Mouse (Mus musculus) midbrain, embryonic 12.5 days (tissue): ENCODE data around the gene Rnf168. TPM values are rescaled to one million over a fixed set of nuclear protein-coding genes. Genes with fewer than 3 reads are reported as not detected.

ENCODE experiments used
- ATAC-seq: fragments of 200-750 bp; cut with Nextera tagmentation; 2 replicates; pipeline ENCODE4 v1.8.0; 2017; ENCODE audit warnings: low read depth, moderate TSS enrichment, moderate library complexity; ENCODE audit not compliant: low FRiP score
- H3K27ac ChIP-seq: fragments of 300-500 bp; sonication (generic); replicated peaks from 2 replicates; pipeline ENCODE4 v1.5.1; 2016; ENCODE audit warnings: mild to moderate bottlenecking
- H3K27me3 ChIP-seq: fragments of 300-500 bp; sonication (generic); 2 replicates; pipeline ENCODE4 v1.6.1; 2016; ENCODE audit warnings: mild to moderate bottlenecking
- H3K36me3 ChIP-seq: fragments of 300-500 bp; sonication (generic); 2 replicates; pipeline ENCODE4 v1.6.1; 2016
- H3K4me1 ChIP-seq: fragments of 300-500 bp; sonication (generic); 2 replicates; pipeline ENCODE4 v1.6.1; 2016
- H3K4me2 ChIP-seq: fragments of 300-500 bp; sonication (generic); replicated peaks from 2 replicates; pipeline ENCODE4 v1.6.1; 2016; ENCODE audit warnings: mild to moderate bottlenecking, moderate library complexity
- H3K4me3 ChIP-seq: fragments of 300-500 bp; sonication (generic); 2 replicates; pipeline ENCODE4 v1.5.1; 2016; ENCODE audit warnings: mild to moderate bottlenecking
- H3K9ac ChIP-seq: fragments of 300-500 bp; sonication (generic); replicated peaks from 2 replicates; pipeline ENCODE4 v1.6.1; 2016; ENCODE audit warnings: mild to moderate bottlenecking, moderate library complexity
- H3K9me3 ChIP-seq: fragments of 300-500 bp; sonication (generic); 2 replicates; pipeline ENCODE4 v1.6.1; 2016; ENCODE audit warnings: mild to moderate bottlenecking
- WGBS: fragments of 180-500 bp; shearing (Covaris S2); methylation state at CpG from one replicate; pipeline ENCODE4 v1.1.7; 2016; 5-methylcytosine and 5-hydroxymethylcytosine counted together
- polyA plus RNA-seq: library from polyadenylated mRNA; unstranded; fragments of >200 nt; fragmentation: Nextera tagmentation; extraction: Ambion mirVana; gene quantifications from 2 replicates; pipeline ENCODE4 v1.2.1, GENCODE M21; 2016

Rnf168 gene
- polyA plus RNA-seq, 1 experiment from 2014 or later = 37.4 TPM

DNA sequence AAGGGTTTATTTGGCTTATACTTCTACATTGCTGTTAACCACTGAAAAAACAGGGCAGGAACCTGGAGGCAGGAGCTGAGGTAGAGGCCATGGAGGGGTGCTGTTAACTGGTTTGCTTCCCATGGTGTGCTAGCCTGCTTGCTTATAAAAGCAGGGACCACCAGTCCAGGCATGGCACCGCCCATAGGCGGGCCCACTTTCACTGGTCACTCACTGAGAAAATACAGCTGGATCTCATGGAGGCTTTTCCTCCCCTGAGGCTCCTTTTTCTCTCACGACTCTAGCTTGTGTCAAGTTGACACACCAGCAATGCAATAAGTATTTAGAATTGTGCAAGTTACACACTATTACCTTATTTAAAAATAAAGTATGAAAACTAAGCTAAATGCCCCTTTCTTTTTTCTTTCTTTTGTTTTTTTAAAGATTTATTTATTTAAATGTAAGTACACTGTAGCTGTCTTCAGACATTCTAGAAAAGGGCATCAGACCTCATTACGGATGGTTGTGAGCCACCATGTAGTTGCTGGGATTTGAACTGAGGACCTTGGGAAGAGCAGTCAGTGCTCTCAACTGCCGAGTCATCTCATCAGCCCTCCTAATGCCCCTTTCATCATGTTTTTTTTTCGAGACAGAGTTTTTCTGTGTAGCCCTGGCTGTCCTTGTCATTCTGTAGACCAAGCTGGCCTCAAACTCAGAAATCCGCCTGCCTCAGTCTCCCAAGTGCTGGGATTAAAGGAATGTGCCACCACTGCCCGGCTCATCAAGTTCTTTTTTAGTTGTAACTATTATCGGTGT lies 53.8 kb downstream of the Rnf168 start:
- H3K9ac ChIP-seq = no peak overlapping the region
- no peaks in the 10 kb centered on the region for H3K27me3 ChIP-seq
- H3K27ac ChIP-seq = 0 out of 2 replicates have a peak overlapping the region, but pooled peaks have one; percentile 20
- peak overlapping the region; percentile 65 for H3K4me2 ChIP-seq
- H3K9me3 ChIP-seq = no peaks in the 10 kb centered on the region
- H3K4me1 ChIP-seq = peaks cover 11% of the 10 kb centered on the region
- 62% methylated on average over 9 of the region's 9 CpGs for WGBS
- no peaks in the 10 kb centered on the region for H3K36me3 ChIP-seq
- peak overlapping the region; percentile 99 for H3K4me3 ChIP-seq
- ATAC-seq = no peak

DNA sequence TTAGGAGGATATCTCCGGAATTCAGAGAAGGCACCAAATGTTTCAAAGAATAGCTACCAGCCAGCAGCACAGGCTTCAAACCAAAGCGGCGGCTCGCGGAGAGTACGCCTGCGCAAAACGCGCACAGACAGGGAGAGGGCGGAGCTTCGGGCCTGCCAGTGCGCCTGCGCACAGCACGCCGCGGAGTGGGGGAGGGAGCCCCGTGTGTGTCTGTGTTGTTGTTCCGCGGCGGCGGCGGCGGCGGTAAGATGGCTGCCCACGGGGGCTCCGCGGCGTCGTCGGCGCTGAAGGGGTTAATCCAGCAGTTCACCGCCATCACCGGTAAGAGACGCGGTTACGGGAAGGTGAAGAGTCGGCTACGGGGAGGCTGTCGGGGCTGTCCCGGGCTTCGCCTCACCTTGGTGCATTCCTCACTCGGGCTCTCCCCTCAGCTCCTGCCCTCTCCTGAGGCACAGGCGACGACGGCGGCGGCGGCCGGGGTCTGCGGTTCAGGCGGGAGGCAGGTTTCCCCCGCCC lies 54.8 kb downstream of the Rnf168 start, which contains the start of gene Ubxn7:
TSS of gene Ubxn7 (plus strand) at position 218 of the 516 bp plus-strand sequence.
- Histone ChIP-seq H3K27me3 (no peaks in the 10 kb centered on the region), H3K9me3 (no peaks in the 10 kb centered on the region), H3K4me1 (peaks cover 11% of the 10 kb centered on the region), H3K27ac (peak within 1 kb of the TSS; percentile 96), H3K4me3 (peak within 1 kb of the TSS; percentile 99), H3K36me3 (no peaks in the 10 kb centered on the region), H3K9ac (peak within 1 kb of the TSS; percentile 97), H3K4me2 (peak within 1 kb of the TSS; percentile 65)
- ATAC-seq = peak; percentile 97
- under 1% methylated on average over 52 of the region's 52 CpGs for WGBS

DNA sequence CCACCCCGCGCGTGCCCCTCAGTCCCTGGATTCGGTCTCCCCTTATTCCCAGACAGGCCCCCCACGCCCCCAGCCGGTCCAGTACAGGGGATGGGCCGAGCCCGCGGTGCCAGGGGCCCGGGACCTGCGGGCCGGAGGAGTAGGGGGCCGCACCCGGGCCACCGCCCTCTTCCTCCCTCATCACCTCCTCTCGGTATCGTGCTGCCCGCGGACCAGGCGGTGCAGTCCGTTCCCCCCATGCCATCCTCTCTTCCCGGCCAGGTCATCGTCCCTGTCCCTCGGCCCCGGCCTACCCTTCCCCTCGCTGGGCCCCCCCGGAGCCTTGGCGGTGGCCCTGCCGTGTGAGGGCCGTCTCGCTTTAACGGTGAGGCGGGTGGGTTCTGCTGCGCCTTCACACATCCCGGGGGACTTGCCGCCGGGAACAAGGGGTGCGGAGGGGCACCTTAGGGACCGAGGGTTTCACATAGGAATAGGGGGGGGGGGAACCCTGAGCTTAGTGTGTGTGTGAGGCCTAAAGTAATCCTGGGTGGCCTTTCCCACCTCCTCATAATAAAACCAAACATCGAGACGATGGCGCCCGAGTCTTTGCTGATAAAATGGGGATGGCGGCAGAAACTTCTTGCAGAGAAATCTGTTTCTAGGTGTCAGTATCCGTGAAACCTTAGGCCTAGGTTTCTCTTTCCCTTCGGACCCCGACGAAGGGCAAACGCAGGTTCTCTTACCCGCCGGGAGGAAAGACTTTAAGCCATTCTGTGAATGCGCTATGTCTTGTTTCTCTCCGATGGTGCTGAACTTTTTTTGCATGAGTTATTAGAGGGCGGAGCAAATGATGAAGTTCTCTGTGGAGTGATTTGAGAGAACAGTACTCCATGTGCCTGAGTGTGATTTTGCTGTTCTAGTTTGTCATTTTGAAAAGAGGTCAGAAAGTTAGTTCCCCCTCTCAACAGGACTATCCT lies 55.6 kb downstream of the Rnf168 start:
- Histone ChIP-seq H3K9me3 (no peaks in the 10 kb centered on the region), H3K9ac (peak overlapping the region; percentile 97), H3K36me3 (no peaks in the 10 kb centered on the region), H3K27me3 (no peaks in the 10 kb centered on the region), H3K4me2 (peak overlapping the region; percentile 65), H3K4me3 (peak overlapping the region; percentile 99), H3K27ac (peak overlapping the region; percentile 96), H3K4me1 (peaks cover 11% of the 10 kb centered on the region)
- ATAC-seq = peak; percentile 78
- under 1% methylated on average over 40 of the region's 54 CpGs for WGBS

DNA sequence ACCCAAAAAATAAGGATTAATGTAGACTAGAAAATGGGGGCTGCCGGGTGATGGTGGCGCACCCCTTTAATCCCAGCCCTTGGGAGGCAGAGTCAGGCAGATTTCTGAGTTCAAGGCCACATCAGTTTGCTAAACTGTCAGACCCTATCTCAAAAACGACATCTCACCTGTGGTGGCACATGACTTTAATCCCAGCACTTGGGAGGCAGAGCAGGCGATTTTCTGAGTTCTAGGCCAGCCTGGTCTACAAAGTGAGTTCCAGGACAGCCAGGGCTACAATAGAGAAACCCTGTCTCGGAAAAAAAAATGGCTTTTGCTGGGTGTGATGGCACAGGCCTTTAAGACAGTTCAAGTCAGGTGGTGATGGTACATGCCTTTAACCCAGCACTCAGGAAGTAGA lies 57.9 kb downstream of the Rnf168 start:
- H3K4me1 ChIP-seq = peaks cover 11% of the 10 kb centered on the region
- no peaks in the 10 kb centered on the region for H3K9me3 ChIP-seq
- H3K27me3 ChIP-seq = no peaks in the 10 kb centered on the region
- no peak overlapping the region for H3K27ac ChIP-seq
- WGBS = 92% methylated on average over 5 of the region's 5 CpGs
- H3K9ac ChIP-seq = no peak overlapping the region
- no peaks in the 10 kb centered on the region for H3K36me3 ChIP-seq
- no peak overlapping the region for H3K4me3 ChIP-seq
- ATAC-seq = no peak
- no peak overlapping the region for H3K4me2 ChIP-seq

DNA sequence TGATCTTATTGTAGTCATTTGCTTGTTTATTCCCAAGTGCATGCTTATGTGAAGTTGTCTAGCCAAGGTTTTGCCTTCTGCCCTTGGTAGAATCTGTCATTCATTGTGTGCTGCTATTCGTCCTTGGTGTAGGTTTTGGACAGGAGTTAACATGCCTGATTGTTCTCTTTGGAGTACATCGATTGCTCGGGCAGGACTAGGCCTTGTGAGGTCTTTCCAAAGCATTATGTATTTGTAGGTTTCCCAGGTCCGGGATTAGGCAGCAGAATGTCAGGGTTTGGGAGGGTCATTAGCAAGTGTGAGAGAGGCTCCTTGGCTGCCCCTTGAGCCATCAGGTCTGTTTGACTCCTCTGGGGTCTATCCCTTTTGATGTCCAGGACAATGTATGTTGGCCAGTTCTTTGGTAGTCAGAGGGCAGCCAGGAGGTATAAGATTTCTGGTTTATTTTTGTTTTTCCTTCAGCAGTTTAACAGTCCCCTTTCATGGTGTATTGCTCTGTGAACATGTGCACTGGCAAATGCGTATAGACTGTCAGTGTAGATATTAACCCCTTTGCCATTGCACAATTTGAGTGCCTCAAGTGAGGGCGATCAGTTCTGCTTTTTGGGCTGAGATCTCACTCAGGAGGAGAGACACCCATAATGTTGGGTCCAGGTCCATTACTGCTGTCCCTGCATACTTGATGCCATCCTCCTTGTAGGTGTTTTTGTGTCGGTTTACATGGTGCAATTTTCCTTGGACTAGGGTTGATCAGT lies 58.9 kb downstream of the Rnf168 start:
- H3K4me3 ChIP-seq = no peak overlapping the region
- no peaks in the 10 kb centered on the region for H3K9me3 ChIP-seq
- H3K4me2 ChIP-seq = no peak overlapping the region
- H3K27ac ChIP-seq = no peak overlapping the region
- peaks cover 7% of the 10 kb centered on the region; the same call in 1 of the 2 replicates for H3K4me1 ChIP-seq
- H3K27me3 ChIP-seq = no peaks in the 10 kb centered on the region
- H3K36me3 ChIP-seq = no peaks in the 10 kb centered on the region
- no peak overlapping the region for H3K9ac ChIP-seq
- ATAC-seq = no peak
- WGBS = 87% methylated on average over 7 of the region's 7 CpGs

DNA sequence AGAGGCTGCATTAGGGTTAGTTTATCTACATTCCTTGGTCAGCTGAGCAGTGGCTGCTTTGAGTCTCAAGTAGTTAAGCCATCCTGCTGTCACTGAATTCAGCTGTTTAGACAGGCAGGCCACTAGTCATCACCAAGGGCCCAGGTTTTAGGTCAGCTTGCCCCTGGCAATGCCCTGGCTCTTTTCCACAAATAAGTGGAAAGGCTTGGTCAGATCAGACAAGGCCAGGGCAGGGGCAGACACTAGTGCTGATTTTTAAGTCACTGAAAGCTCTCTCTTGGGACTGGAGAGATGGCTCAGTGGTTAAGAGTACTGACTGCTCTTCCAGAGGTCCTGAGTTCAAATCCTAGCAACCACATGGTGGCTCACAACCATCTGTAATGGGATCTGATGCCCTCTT lies 59.7 kb downstream of the Rnf168 start:
- H3K4me1 ChIP-seq = 0 out of 2 replicates have a peak, but pooled peaks cover 5% of the 10 kb centered on the region
- ATAC-seq = no peak
- no peak overlapping the region for H3K4me2 ChIP-seq
- no peak overlapping the region for H3K9ac ChIP-seq
- H3K27ac ChIP-seq = no peak overlapping the region
- H3K4me3 ChIP-seq = no peak overlapping the region
- H3K36me3 ChIP-seq = no peaks in the 10 kb centered on the region
- no peaks in the 10 kb centered on the region for H3K9me3 ChIP-seq
- H3K27me3 ChIP-seq = no peaks in the 10 kb centered on the region

DNA sequence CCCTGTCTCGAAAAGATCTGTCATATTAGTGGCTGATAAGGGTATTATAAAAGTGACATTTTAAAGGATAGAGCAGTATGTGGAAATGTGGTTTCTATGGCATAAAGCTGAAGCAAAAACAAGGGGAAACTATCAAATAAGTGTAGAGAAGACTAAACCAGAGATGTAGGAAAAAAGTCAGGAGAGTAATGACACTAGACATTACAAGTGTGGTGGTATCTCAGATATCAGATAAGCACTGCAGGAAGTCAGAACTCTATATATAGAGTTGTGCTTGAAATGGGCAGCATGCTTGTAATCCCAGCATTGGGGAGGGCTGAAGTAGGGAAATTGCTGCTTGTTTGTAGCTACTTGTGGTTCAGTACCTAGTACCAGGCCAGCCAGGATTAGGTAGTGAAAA lies 63.2 kb downstream of the Rnf168 start:
- Histone ChIP-seq H3K4me2 (no peak overlapping the region), H3K9ac (no peak overlapping the region), H3K36me3 (no peaks in the 10 kb centered on the region), H3K4me1 (0 out of 2 replicates have a peak, but pooled peaks cover 4% of the 10 kb centered on the region), H3K9me3 (no peaks in the 10 kb centered on the region), H3K27ac (no peak overlapping the region), H3K27me3 (no peaks in the 10 kb centered on the region), H3K4me3 (no peak overlapping the region)
- no peak for ATAC-seq
- 94% methylated on average over 1 of the region's 1 CpGs for WGBS

DNA sequence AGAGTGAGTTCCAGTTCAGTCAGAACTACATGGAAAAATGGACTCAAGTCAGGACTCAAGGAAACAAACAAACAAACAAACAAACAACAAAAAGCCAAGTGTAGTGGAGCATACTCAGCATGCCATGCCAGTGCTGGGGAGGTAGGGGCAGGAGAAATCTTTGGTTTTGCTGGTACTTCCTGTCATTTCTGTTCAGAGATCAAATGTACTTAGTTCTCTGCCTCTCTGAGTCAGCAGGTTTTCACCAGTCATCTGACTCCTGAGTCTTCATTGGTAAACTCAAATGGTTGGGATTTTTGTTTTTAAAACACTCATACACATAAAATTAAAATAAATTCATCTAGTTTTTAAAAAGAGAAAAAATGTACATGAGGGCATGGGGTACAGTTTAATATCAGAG lies 68.3 kb downstream of the Rnf168 start:
- ATAC-seq = no peak
- Histone ChIP-seq H3K4me1 (no peaks in the 10 kb centered on the region), H3K9me3 (no peaks in the 10 kb centered on the region)

DNA sequence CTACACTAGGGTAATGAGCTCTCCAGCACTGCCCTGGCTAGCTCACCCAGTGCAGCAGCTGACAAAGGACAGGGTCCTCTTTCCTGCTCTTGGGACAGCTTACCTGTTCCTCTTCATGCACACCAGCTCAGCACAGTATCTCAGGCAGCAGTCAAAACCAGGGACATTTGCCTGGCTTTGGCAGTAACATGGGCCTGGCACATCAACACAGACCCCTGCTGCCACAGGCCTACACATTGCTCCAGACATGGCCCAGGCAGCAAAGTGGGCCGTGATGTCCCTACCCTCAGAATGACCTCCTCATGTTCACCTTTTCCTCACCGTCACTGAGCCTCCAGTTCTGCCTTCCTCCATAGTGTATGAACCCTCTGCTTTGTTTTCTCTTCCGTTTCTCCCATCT lies 73.5 kb downstream of the Rnf168 start:
- H3K4me3 ChIP-seq = no peak overlapping the region
- H3K27ac ChIP-seq = no peak overlapping the region
- H3K9ac ChIP-seq = no peak overlapping the region
- no peaks in the 10 kb centered on the region for H3K9me3 ChIP-seq
- ATAC-seq = no peak
- 87% methylated on average over 3 of the region's 3 CpGs for WGBS
- H3K36me3 ChIP-seq = peaks cover 26% of the 10 kb centered on the region
- H3K27me3 ChIP-seq = no peaks in the 10 kb centered on the region
- no peaks in the 10 kb centered on the region for H3K4me1 ChIP-seq
- H3K4me2 ChIP-seq = no peak overlapping the region

More for the DNA sequence above, 68.3 kb downstream of the Rnf168 start:
- H3K4me2 ChIP-seq = no peak overlapping the region
- no peak overlapping the region for H3K9ac ChIP-seq
- no peaks in the 10 kb centered on the region for H3K27me3 ChIP-seq
- no peak overlapping the region for H3K27ac ChIP-seq
- no peaks in the 10 kb centered on the region for H3K36me3 ChIP-seq
- no peak overlapping the region for H3K4me3 ChIP-seq
